ENCODE assay signal across 9 mouse cellular contexts in the genomic region with DNA sequence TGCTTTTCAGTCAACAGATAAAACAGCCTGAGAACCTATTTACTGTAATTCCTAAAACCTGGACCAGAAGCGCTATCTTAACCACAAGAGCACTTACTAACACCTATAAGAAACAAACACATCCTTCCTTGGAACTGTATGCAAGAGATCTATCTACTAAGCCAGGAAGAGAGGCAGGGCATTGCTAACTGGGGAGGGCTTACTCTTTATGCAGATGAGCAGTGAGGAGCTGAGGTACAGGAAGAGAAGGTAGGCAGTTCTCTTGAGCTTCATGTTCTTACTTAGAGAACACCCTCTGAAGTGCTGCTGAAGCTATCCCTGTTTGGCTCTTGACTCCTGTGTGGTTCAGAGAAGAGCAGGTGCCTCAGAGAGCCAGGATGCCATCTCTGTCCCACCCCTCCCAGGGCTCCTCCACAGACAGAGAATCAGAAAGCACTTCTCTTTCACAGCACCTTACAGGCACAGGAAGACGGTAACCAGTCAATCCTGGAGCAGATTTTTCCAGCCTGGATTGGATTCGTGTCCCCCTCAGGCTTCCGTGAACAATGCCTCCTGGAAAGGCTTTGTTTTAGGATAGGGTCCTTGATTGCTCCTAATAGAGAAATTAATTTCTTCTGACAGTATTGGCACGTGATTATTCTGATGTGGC. TPM values are rescaled to one million over a fixed set of nuclear protein-coding genes. Genes with fewer than 3 reads are reported as not detected.
A peak's percentile ranks its signal among the peaks of the same experiment; 100 is the strongest.
DNase-seq lines count a peak whose midpoint lies in the region; ATAC-seq lines count a peak whose summit lies in the region.
"Had no signal": no experiment of that assay in that cellular context is flagged by ENCODE, and none has a peak within 500 bp of the region (broad histone marks: within the 10 kb centered on the region; RNA-seq: fewer than 3 reads in every experiment).

Gene Crb1, minus strand, starts transcription at position 463 of the 649 bp plus-strand sequence.

- H3K4me3 ChIP-seq in hindbrain, embryonic 16.5 days (ENCODE audit: low read length) = peak within 1 kb of the TSS; percentile 31
- peak within 1 kb of the TSS; percentile 21; the same call in 1 of the 2 replicates for H3K4me3 ChIP-seq in neural tube, embryonic 12.5 days
- H3K4me3 ChIP-seq: liver, embryonic 13.5 days had no signal

- peak within 1 kb of the TSS; percentile 11 for H3K9ac ChIP-seq in hindbrain, embryonic 16.5 days (ENCODE audit: low read depth, low read length)
- H3K9ac ChIP-seq in neural tube, embryonic 12.5 days = no peak within 1 kb of the TSS
- H3K9ac ChIP-seq: liver, embryonic 13.5 days had no signal

- no peaks in the 10 kb centered on the region for H3K36me3 ChIP-seq in hindbrain, embryonic 16.5 days (ENCODE audit: control insufficient read depth, insufficient read depth, low read length)
- no peaks in the 10 kb centered on the region for H3K36me3 ChIP-seq in neural tube, embryonic 12.5 days
- H3K36me3 ChIP-seq: liver, embryonic 13.5 days had no signal

- peaks cover 9% of the 10 kb centered on the region for H3K4me1 ChIP-seq in hindbrain, embryonic 16.5 days (ENCODE audit: control insufficient read depth, insufficient read depth, low read depth, low read length)
- peaks cover 10% of the 10 kb centered on the region; the same call in 1 of the 2 replicates for H3K4me1 ChIP-seq in neural tube, embryonic 12.5 days
- H3K4me1 ChIP-seq: liver, embryonic 13.5 days had no signal

- peak; percentile 1 to 2 for DNase-seq in left cerebral cortex, postnatal 14 days (ENCODE audit: low spot score in 2 of 2)
- DNase-seq in left cerebral cortex, adult 9 months (ENCODE audit: low spot score in 2 of 2) = no peak
- DNase-seq in embryo, embryonic 11.5 days (ENCODE audit: low read depth, low spot score) = peak; percentile 26
- no peak for DNase-seq in layer of hippocampus, postnatal 36 days
- no peak for DNase-seq in adrenal gland, postnatal 14 days
- no peak for DNase-seq in thymus, postnatal 25 days
- DNase-seq: liver, embryonic 13.5 days had no signal

- intact Hi-C loops in left cerebral cortex, postnatal 14 days (cut with DNase I) = no loop called here

- no peaks in the 10 kb centered on the region for H3K9me3 ChIP-seq in hindbrain, embryonic 16.5 days (ENCODE audit: control insufficient read depth, low read length)
- H3K9me3 ChIP-seq in neural tube, embryonic 12.5 days = no peaks in the 10 kb centered on the region
- H3K9me3 ChIP-seq: liver, embryonic 13.5 days had no signal

- no peaks in the 10 kb centered on the region for H3K27me3 ChIP-seq in hindbrain, embryonic 16.5 days (replicated peaks; ENCODE audit: control insufficient read depth, insufficient read depth, low read length)
- H3K27me3 ChIP-seq in neural tube, embryonic 12.5 days (replicated peaks) = no peaks in the 10 kb centered on the region
- H3K27me3 ChIP-seq: liver, embryonic 13.5 days had no signal

- 0 out of 2 replicates have a peak within 1 kb of the TSS, but pooled peaks have one; percentile 5 for H3K27ac ChIP-seq in hindbrain, embryonic 16.5 days (ENCODE audit: low read depth, low read length)
- H3K27ac ChIP-seq in neural tube, embryonic 12.5 days = no peak within 1 kb of the TSS
- H3K27ac ChIP-seq: liver, embryonic 13.5 days had no signal

- H3K4me2 ChIP-seq in hindbrain, embryonic 16.5 days (ENCODE audit: low read length) = peak within 1 kb of the TSS; percentile 41
- H3K4me2 ChIP-seq in neural tube, embryonic 12.5 days (replicated peaks) = peak within 1 kb of the TSS; percentile 44
- H3K4me2 ChIP-seq: liver, embryonic 13.5 days had no signal

- WGBS in hindbrain, embryonic 16.5 days = 9% methylated on average over 5 of the region's 5 CpGs
- WGBS in neural tube, embryonic 12.5 days = 9% methylated on average over 5 of the region's 5 CpGs

- peak; percentile 88 for ATAC-seq in hindbrain, embryonic 16.5 days
- peak; percentile 63 for ATAC-seq in neural tube, embryonic 12.5 days (ENCODE audit: low FRiP score, low read depth)

RNA-seq across cellular contexts. Expression of gene Crb1, which starts in this region (rescaled TPM):
- total RNA-seq in left cerebral cortex, postnatal 14 days (2021) = under 1 TPM; 0.68 to 0.97 TPM
- 1.2 and 1.4 TPM in 2 replicates for polyA plus RNA-seq in hindbrain, embryonic 16.5 days (2015; fragmentation: Nextera tagmentation; extraction: Ambion mirVana)
- 1.7 TPM in 2 replicates for polyA plus RNA-seq in neural tube, embryonic 12.5 days (2016; fragmentation: Nextera tagmentation; extraction: Ambion mirVana)
- total RNA-seq in layer of hippocampus, postnatal 36 days (2021) = under 1 TPM; 0.35 TPM
- not detected in 2 replicates for total RNA-seq in adrenal gland, postnatal 14 days (2021)
- polyA plus RNA-seq: liver, embryonic 13.5 days had no signal

Comparison
In these comparisons a context has a peak if more than half of its experiments do, and no peak if none do; other contexts are left out.
1. Peak in DNase-seq in left cerebral cortex, postnatal 14 days; RNA of the gene not detected or under 1 TPM.